Mouse (Mus musculus): ENCODE results near the gene Mrps25. TPM values are rescaled to one million over a fixed set of nuclear protein-coding genes. Genes with fewer than 3 reads are reported as not detected.

Mrps25 gene
- polyA plus RNA-seq, 1 experiment from 2014 or later: 71.9 TPM

DNA sequence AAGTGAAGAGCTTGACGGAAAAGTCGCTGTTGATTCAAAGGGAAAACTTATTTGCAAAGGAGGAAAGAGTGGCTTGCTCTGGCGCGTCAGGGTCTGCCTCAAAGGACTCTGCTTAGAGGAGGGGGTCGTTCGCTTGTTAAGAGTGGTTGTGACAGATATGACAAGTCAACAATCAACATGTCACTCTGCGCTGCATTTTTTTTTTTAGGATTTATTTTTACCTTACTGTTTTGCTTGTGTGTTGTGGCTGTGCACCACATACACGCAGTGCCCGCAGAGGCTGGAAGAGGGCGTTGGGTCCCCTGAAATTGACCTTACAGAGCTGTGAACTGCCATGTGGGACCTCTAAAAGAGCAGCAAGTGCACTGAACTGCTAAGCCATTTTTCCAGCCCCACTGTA, 345 bp upstream of the Mrps25 start:
- Histone ChIP-seq H3K27me3 (no peaks in the 10 kb centered on the region), H3K4me2 (replicated peaks) (peak overlapping the region; percentile 83), H3K9me3 (peaks cover 6% of the 10 kb centered on the region; the same call in 1 of the 2 replicates), H3K27ac (replicated peaks) (no peak overlapping the region), H3K4me1 (peaks cover 9% of the 10 kb centered on the region), H3K9ac (replicated peaks) (peak overlapping the region; percentile 76), H3K4me3 (peak overlapping the region; percentile 78), H3K36me3 (peaks cover 46% of the 10 kb centered on the region)
- WGBS: 7% methylated on average over 10 of the region's 10 CpGs
- peak; percentile 72 for ATAC-seq (ENCODE audit: low FRiP score, low read depth)

DNA sequence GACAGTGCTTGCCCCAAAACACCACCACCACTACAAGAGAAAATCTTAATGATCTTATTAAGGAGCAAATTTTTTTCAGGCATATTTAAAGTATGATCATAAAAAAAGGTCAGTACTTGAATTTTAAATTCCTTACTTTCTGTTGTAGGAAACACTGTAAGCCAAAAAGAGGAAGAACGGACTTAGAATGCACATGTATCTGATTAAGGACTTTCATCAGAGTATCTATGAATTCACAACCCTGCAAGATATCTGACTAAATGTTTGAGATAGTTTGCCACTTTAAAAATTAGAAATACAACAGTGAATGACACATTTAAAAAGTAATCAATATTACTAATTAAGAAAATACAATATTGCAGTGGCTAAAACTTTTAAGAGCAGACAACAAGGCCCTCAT, 7.4 kb downstream of the Mrps25 start:
- Histone ChIP-seq H3K9ac (replicated peaks) (no peak overlapping the region), H3K27ac (replicated peaks) (no peak overlapping the region), H3K4me3 (no peak overlapping the region), H3K9me3 (peaks cover 6% of the 10 kb centered on the region; the same call in 1 of the 2 replicates), H3K4me1 (no peaks in the 10 kb centered on the region), H3K36me3 (peaks cover 72% of the 10 kb centered on the region), H3K4me2 (replicated peaks) (no peak overlapping the region), H3K27me3 (no peaks in the 10 kb centered on the region)
- ATAC-seq (ENCODE audit: low FRiP score, low read depth): no peak
- WGBS: 96% methylated on average over 1 of the region's 1 CpGs

DNA sequence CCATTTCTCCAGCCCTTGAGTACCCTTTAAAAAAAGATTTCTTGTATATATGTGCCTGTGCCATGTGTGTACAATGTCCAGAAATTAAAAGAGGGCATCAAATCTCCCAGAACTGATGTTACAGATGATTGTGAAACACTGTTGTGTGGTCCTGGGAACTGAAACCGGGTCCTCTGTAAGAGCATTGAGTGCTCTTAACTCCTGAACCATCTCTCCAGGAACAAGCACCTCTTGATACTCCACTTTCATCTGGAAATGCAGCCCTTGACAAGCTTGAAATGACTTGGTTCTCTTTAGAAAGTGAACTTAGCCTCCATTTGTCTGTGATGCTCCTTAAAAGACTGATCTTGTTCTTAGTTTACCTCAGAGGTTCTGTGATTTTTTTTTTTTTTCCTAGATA, 21.1 kb downstream of the Mrps25 start:
- H3K9me3 ChIP-seq: no peaks in the 10 kb centered on the region
- no peak overlapping the region for H3K4me3 ChIP-seq
- no peak overlapping the region for H3K9ac ChIP-seq (replicated peaks)
- H3K4me1 ChIP-seq: no peaks in the 10 kb centered on the region; the same call in 1 of the 2 replicates
- H3K4me2 ChIP-seq (replicated peaks): no peak overlapping the region
- peaks cover 91% of the 10 kb centered on the region for H3K36me3 ChIP-seq
- H3K27ac ChIP-seq (replicated peaks): no peak overlapping the region
- H3K27me3 ChIP-seq: no peaks in the 10 kb centered on the region
- 88% methylated on average over 1 of the region's 1 CpGs for WGBS
- no peak for ATAC-seq (ENCODE audit: low FRiP score, low read depth)

DNA sequence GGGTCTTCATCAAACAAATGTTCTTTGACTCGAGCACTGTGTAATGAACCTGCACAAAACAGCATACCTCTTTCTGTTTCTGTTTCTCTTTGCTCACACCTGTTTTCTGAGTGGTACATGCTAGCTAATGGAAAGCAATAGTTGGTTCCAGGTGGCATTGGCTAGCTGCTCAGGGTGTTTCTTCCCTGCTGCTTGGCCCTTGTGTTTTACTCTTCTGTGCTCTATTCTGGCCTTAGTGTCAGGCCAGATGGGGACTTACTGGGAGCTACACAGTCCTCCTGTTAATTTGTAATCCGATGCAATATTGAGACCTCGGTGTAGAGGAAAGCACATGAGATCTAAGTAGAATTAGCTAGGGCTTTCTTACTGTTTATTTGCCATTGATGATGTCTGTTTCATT, 25.0 kb downstream of the Mrps25 start:
- no peak overlapping the region for H3K4me2 ChIP-seq (replicated peaks)
- no peak for ATAC-seq (ENCODE audit: low FRiP score, low read depth)
- H3K4me1 ChIP-seq: no peaks in the 10 kb centered on the region; the same call in 1 of the 2 replicates
- no peak overlapping the region for H3K9ac ChIP-seq (replicated peaks)
- no peaks in the 10 kb centered on the region for H3K9me3 ChIP-seq
- no peak overlapping the region for H3K4me3 ChIP-seq
- 94% methylated on average over 3 of the region's 3 CpGs for WGBS
- H3K27ac ChIP-seq (replicated peaks): no peak overlapping the region
- H3K36me3 ChIP-seq: peaks cover 99% of the 10 kb centered on the region
- no peaks in the 10 kb centered on the region for H3K27me3 ChIP-seq

DNA sequence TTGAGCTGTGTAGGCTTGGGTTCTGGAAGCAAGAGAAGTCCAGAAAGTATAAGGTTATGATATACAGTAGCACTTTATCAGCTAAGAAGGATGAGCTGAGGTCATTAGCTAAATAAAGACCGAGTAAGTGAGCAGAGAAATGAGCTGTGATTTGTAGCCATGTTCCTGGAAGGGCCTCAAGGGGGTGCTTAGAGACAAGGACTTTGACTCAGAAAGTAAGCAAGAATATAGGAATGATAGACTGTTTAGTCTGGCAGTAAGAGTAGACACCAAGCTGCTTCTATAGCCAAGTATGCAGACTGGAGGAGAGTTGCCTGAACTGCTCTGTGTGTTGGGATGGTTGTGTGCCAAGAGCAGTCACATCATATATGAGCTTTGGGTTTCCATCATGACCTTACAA, 30.1 kb downstream of the Mrps25 start:
- Histone ChIP-seq H3K4me2 (replicated peaks) (no peak overlapping the region), H3K9me3 (no peaks in the 10 kb centered on the region), H3K4me1 (no peaks in the 10 kb centered on the region), H3K9ac (replicated peaks) (no peak overlapping the region), H3K27ac (replicated peaks) (no peak overlapping the region), H3K27me3 (no peaks in the 10 kb centered on the region), H3K36me3 (peaks cover 73% of the 10 kb centered on the region), H3K4me3 (no peak overlapping the region)
- 98% methylated on average over 1 of the region's 1 CpGs for WGBS
- no peak for ATAC-seq (ENCODE audit: low FRiP score, low read depth)

DNA sequence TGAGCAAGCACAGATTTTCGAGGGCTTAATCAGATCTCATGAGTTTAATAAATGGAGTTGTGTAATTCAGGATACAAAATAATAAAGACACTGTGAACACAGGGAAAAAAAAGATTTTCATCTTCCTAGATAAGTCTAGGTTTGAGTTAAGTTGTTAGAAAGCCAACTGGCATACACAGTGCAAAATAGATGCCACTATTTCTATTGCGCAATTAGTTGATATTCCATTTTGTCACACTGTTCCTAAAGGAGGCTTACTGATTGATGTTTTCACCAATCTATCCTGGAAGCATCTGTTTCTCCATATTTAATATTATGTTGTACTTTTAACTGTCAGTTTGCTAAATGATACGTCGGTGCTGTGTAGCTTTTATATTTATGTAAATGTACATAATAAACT, 38.0 kb downstream of the Mrps25 start:
- 95% methylated on average over 4 of the region's 4 CpGs for WGBS
- Histone ChIP-seq H3K27me3 (no peaks in the 10 kb centered on the region), H3K4me3 (no peak overlapping the region), H3K9me3 (no peaks in the 10 kb centered on the region), H3K9ac (replicated peaks) (no peak overlapping the region), H3K36me3 (peaks cover 43% of the 10 kb centered on the region), H3K4me2 (replicated peaks) (no peak overlapping the region), H3K4me1 (no peaks in the 10 kb centered on the region), H3K27ac (replicated peaks) (no peak overlapping the region)
- ATAC-seq (ENCODE audit: low FRiP score, low read depth): no peak

DNA sequence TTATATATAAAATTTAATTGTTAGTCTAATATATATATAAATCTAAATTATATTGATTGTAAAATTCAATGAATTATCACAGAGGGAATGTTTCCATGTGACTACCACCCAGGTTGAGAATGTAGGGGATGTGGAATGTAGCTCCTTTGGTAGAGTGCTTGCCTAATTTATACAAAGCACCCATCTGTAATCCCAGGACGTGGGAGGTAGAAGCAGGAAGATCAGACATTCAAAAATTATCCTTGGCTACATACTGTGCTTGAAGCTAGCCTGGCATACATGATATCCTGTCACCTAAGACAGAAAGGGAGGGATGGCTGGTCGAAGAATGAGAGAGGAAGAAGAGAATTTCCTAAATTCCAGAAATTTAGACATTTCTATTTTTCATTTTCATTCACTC, 47.5 kb downstream of the Mrps25 start:
- no peak for ATAC-seq (ENCODE audit: low FRiP score, low read depth)
- H3K4me2 ChIP-seq (replicated peaks): no peak overlapping the region
- peaks cover 13% of the 10 kb centered on the region for H3K36me3 ChIP-seq
- no peaks in the 10 kb centered on the region for H3K4me1 ChIP-seq
- H3K9ac ChIP-seq (replicated peaks): no peak overlapping the region
- no peaks in the 10 kb centered on the region for H3K9me3 ChIP-seq
- no peaks in the 10 kb centered on the region for H3K27me3 ChIP-seq
- 73% methylated on average over 2 of the region's 2 CpGs for WGBS
- H3K4me3 ChIP-seq: no peak overlapping the region
- no peak overlapping the region for H3K27ac ChIP-seq (replicated peaks)

DNA sequence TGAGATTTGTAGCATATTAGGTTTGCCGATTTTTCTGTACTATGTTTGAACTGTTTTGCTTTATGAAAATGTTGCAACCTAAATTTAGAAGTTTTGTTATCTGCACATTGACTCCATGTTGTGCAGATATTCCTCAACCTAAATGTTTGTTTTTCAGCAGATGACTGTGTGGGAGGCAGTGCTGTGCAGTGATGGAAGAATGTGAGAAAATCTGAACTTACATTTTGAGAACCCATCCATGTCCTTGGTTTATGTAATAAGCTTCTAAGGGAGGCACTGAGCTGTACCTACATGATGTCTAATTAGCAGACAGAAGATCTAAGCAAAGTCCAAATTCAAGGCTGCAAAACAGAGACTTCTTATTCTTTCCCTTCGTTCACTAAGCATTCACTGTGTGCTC, 50.2 kb downstream of the Mrps25 start:
- no peaks in the 10 kb centered on the region for H3K36me3 ChIP-seq
- H3K4me2 ChIP-seq (replicated peaks): no peak overlapping the region
- no peak overlapping the region for H3K27ac ChIP-seq (replicated peaks)
- 96% methylated on average over 2 of the region's 2 CpGs for WGBS
- no peaks in the 10 kb centered on the region for H3K4me1 ChIP-seq
- no peak overlapping the region for H3K4me3 ChIP-seq
- no peak overlapping the region for H3K9ac ChIP-seq (replicated peaks)
- H3K9me3 ChIP-seq: no peaks in the 10 kb centered on the region
- H3K27me3 ChIP-seq: no peaks in the 10 kb centered on the region
- ATAC-seq (ENCODE audit: low FRiP score, low read depth): no peak

DNA sequence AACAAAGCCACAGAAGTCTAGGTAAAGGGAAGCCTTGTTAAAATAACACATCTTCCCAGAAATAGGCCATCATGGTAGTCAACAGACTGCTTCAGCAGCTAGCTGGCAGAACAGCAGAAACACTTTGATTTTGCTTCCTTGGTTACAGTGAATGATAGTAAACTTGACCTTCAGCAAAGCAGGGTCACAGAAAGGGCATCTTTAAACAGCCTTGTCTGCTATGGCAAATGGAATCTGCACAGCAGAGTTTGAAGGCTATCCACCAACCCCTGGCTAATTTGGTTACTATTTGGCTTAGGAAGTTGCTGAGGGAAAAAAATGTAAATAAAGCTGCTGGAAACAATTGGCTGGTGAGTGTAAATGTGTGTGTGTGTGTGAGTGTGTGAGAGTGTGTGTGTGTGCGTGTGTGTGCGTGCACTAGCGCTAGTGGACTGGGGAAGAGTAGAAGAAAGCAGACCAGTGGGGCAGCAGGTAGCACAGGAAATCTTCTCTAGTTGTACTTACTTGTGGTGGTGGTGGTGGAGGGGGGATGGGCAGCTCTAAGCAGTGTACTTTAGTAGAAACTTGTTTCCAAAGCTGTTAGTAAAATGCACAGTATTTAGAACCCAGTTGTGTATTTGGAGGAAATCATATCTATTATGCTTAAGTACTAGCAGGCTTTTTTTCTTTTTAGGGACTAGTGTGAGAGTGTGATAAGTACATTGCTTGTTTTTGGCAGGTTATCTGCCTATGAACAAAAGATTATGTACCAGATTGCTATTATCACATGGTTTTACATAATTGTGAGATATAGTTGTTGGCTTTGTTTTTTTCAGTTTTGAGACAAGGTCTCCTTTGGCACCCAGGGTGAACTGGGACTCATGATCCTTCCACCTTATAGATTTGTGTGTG, 51.6 kb downstream of the Mrps25 start:
- Histone ChIP-seq H3K4me3 (no peak overlapping the region), H3K27me3 (no peaks in the 10 kb centered on the region), H3K4me2 (replicated peaks) (no peak overlapping the region), H3K9me3 (no peaks in the 10 kb centered on the region), H3K9ac (replicated peaks) (no peak overlapping the region), H3K27ac (replicated peaks) (no peak overlapping the region), H3K36me3 (no peaks in the 10 kb centered on the region), H3K4me1 (no peaks in the 10 kb centered on the region)
- ATAC-seq (ENCODE audit: low FRiP score, low read depth): no peak
- WGBS: 93% methylated on average over 3 of the region's 3 CpGs

DNA sequence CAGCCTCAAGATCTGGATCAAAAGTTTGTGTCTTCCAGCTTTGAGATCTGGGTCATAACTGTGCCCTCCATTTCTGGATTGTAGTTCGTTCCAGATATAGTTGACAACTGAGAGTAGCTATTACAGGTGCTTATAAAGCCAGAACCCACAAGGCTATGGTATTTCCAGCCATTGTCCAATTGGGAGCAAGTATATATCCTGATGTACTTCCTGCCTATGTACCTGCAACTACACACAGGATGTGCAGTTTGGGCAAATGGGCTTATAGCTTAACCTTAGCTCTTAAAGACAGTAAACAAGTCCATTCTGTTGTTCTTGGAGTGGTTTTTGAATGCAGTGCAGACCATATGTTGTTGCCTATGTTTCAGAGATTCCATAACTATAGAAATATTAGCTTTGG, 52.4 kb downstream of the Mrps25 start:
- H3K4me3 ChIP-seq: no peak overlapping the region
- no peaks in the 10 kb centered on the region for H3K27me3 ChIP-seq
- H3K9me3 ChIP-seq: no peaks in the 10 kb centered on the region
- H3K27ac ChIP-seq (replicated peaks): no peak overlapping the region
- H3K4me2 ChIP-seq (replicated peaks): no peak overlapping the region
- H3K36me3 ChIP-seq: no peaks in the 10 kb centered on the region
- WGBS: 91% methylated on average over 1 of the region's 1 CpGs
- no peaks in the 10 kb centered on the region for H3K4me1 ChIP-seq
- no peak for ATAC-seq (ENCODE audit: low FRiP score, low read depth)
- no peak overlapping the region for H3K9ac ChIP-seq (replicated peaks)

DNA sequence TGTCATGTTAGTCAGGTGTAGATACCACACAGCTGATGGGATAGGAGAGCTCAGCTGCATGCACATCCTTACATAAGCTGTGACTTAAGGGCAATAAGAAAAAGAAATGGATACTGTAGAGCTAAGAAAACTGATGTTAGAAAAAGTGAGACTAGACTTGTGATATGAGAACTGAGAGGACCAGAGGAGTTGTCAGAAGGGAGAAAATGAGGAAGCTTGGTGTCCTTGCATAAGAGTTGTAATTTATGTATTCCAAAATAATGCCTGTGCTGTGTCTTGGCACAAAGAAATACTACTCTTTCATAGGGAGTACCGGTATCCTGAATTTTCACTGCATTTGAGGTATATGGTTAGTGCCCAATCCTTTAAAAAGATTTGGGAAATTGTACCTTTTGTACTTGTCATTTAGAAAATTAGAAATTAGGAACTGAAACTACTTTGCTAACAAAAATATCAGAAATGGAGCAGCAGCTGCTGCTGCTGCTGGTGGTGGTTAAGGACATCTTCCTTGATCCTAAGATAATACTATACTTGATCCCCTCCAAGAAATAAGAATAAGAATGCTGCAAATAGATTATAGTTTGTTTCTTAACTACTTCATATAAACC, 56.9 kb downstream of the Mrps25 start:
- Histone ChIP-seq H3K4me3 (no peak overlapping the region), H3K9ac (replicated peaks) (no peak overlapping the region), H3K27ac (replicated peaks) (no peak overlapping the region), H3K4me1 (no peaks in the 10 kb centered on the region), H3K27me3 (no peaks in the 10 kb centered on the region), H3K36me3 (no peaks in the 10 kb centered on the region), H3K4me2 (replicated peaks) (no peak overlapping the region), H3K9me3 (no peaks in the 10 kb centered on the region)
- ATAC-seq (ENCODE audit: low FRiP score, low read depth): no peak
- WGBS: 100% methylated on average over 1 of the region's 1 CpGs

DNA sequence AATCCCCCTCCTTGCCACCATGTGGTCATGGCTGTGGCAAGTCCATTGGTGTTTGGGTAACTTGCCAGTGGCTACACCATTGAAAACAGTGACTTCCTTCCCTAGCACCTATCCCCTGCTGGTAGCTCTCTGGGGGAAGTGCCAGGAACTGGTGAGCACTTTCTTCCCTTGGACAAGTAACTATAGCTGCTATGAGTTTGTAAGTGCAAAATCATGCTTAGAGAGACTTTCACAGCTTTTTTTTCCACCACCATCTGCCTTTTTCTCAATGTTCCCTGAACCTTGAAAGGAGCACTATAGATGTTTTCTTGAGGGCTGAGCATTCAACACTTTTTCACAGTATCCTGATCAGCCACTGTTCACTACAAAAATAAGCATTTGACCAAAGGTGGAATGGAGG, 59.3 kb downstream of the Mrps25 start:
- no peak overlapping the region for H3K9ac ChIP-seq (replicated peaks)

More for the DNA sequence above, 59.3 kb downstream of the Mrps25 start:
- H3K4me3 ChIP-seq: no peak overlapping the region
- no peaks in the 10 kb centered on the region for H3K36me3 ChIP-seq
- H3K4me1 ChIP-seq: no peaks in the 10 kb centered on the region
- no peak overlapping the region for H3K27ac ChIP-seq (replicated peaks)
- H3K4me2 ChIP-seq (replicated peaks): no peak overlapping the region
- no peaks in the 10 kb centered on the region for H3K9me3 ChIP-seq
- ATAC-seq (ENCODE audit: low FRiP score, low read depth): no peak
- no peaks in the 10 kb centered on the region for H3K27me3 ChIP-seq
